Mouse (Mus musculus): ENCODE measurements around the gene Dis3l. TPM values are rescaled to one million over a fixed set of nuclear protein-coding genes. Genes with fewer than 3 reads are reported as not detected.
A peak's percentile ranks its signal among the peaks of the same experiment; 100 is the strongest.

Dis3l gene
- polyA plus RNA-seq, 1 experiment from 2014 or later: 6.9 TPM

GRCm38 (mm10) chr9:64281105-64281780 lies 59.8 kb downstream of the Dis3l start, which contains the start of gene Tipin:
Tipin (plus strand) TSS chr9:64281581.
- Histone ChIP-seq H3K9me3 (ENCODE audit: control insufficient read depth, low read length) (no peaks in the 10 kb centered on the region), H3K9ac (ENCODE audit: low read length) (peak within 1 kb of the TSS; percentile 82), H3K36me3 (ENCODE audit: control insufficient read depth, insufficient read depth, low read length) (no peaks in the 10 kb centered on the region), H3K4me1 (replicated peaks; ENCODE audit: control insufficient read depth, insufficient read depth) (no peaks in the 10 kb centered on the region), H3K27ac (replicated peaks) (peak within 1 kb of the TSS; percentile 81), H3K4me2 (replicated peaks; ENCODE audit: low read depth) (peak within 1 kb of the TSS; percentile 63), H3K27me3 (ENCODE audit: control insufficient read depth, insufficient read depth, low read length) (no peaks in the 10 kb centered on the region), H3K4me3 (ENCODE audit: low read depth, low read length) (peak within 1 kb of the TSS; percentile 71)
- peak; percentile 96 for ATAC-seq (ENCODE audit: low FRiP score, low TSS enrichment)
- WGBS: under 1% methylated on average over 46 of the region's 46 CpGs
- peak; percentile 96 for DNase-seq (ENCODE audit: low spot score)
- TF ChIP-seq EP300 (optimal IDR thresholded peaks at IDR 0.05) (peak; percentile 99), CTCF (IDR thresholded peaks at IDR 0.05; ENCODE audit: low read depth) (no peak)

DNA sequence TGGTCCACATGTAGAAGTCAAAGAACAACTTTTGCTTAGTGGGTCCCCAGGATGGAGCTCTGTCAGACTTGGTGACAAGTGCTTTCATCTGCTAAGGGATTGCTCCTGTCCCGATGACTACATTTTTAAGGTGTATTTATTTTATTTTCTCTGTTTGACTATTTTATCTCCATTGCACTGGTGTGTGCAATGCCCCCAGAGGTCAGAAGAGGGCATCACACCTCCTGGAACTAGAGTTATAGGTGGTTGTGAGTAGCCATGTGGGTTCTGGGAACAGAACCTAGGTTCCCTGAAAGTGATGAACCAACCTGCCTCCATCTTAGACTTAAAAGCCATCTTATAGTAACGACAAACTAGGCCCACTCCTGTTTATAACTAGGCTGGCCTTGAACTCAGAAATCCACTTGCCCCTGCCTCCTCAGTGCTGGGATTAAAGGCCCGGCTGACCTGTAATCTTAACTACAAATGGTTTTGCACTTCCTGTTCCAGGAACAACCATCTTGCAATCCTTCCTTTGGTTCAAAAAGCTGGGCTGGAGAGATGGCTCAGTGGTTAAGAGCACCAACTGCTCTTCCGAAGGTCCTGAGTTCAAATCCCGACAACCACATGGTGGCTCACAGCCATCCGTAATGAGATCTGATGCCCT lies 62.3 kb downstream of the Dis3l start:
- H3K36me3 ChIP-seq (ENCODE audit: control insufficient read depth, insufficient read depth, low read length): no peaks in the 10 kb centered on the region
- TF ChIP-seq EP300 (optimal IDR thresholded peaks at IDR 0.05) (no peak), CTCF (IDR thresholded peaks at IDR 0.05; ENCODE audit: low read depth) (peak; percentile 23)
- no peak overlapping the region for H3K9ac ChIP-seq (ENCODE audit: low read length)
- no peak overlapping the region for H3K4me3 ChIP-seq (ENCODE audit: low read depth, low read length)
- no peaks in the 10 kb centered on the region for H3K4me1 ChIP-seq (replicated peaks; ENCODE audit: control insufficient read depth, insufficient read depth)
- no peak overlapping the region for H3K27ac ChIP-seq (replicated peaks)
- no peak overlapping the region for H3K4me2 ChIP-seq (replicated peaks; ENCODE audit: low read depth)
- no peaks in the 10 kb centered on the region for H3K9me3 ChIP-seq (ENCODE audit: control insufficient read depth, low read length)
- ATAC-seq (ENCODE audit: low FRiP score, low TSS enrichment) (no peak), DNase-seq (ENCODE audit: low spot score) (no peak)
- WGBS: 91% methylated on average over 6 of the region's 6 CpGs
- no peaks in the 10 kb centered on the region for H3K27me3 ChIP-seq (ENCODE audit: control insufficient read depth, insufficient read depth, low read length)

DNA sequence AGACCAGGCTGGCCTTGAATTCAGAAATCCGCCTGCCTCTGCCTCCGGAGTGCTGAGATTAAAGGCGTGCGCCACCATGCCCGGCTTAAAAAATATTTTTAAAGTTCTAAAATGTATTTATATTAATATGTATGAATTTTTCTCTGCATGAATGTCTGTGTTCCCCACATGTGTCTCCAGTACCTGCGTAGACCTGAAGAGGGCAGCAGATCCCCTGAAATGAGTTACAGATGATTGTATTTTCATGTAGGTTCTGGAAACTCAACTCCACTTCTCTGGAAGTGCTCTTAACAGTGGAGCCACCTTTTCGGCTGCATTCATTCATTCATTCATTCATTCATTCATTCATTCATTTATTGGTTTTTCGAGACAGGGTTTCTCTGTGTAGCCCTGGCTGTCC lies 63.4 kb downstream of the Dis3l start:
- Histone ChIP-seq H3K9me3 (ENCODE audit: control insufficient read depth, low read length) (no peaks in the 10 kb centered on the region), H3K9ac (ENCODE audit: low read length) (no peak overlapping the region), H3K27ac (replicated peaks) (no peak overlapping the region), H3K4me3 (ENCODE audit: low read depth, low read length) (no peak overlapping the region), H3K36me3 (ENCODE audit: control insufficient read depth, insufficient read depth, low read length) (no peaks in the 10 kb centered on the region), H3K4me2 (replicated peaks; ENCODE audit: low read depth) (no peak overlapping the region), H3K27me3 (ENCODE audit: control insufficient read depth, insufficient read depth, low read length) (no peaks in the 10 kb centered on the region), H3K4me1 (replicated peaks; ENCODE audit: control insufficient read depth, insufficient read depth) (no peaks in the 10 kb centered on the region)
- DNase-seq (ENCODE audit: low spot score) (peak; percentile 78), ATAC-seq (ENCODE audit: low FRiP score, low TSS enrichment) (no peak)
- TF ChIP-seq EP300 (optimal IDR thresholded peaks at IDR 0.05): no peak
- peak; percentile 85 for TF ChIP-seq CTCF (IDR thresholded peaks at IDR 0.05; ENCODE audit: low read depth)
- 70% methylated on average over 8 of the region's 8 CpGs for WGBS

DNA sequence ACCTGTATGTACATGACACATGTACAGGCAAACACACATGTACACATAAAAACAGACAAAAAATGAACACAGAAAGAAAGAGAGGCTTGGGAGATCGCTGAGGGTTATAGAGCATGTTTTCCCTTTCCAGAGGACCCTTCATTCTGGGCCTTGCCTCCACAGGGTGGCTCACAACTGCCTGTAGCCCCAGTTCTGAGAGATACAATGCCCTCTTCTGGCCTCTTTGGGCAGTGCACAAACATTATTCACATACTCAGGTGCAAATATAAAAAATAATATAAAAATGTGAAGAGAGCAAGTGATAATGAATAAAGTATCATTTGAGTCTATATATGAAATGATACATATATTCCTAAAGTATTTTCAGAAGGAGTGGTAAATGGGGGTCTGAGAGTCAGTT lies 66.2 kb downstream of the Dis3l start:
- Histone ChIP-seq H3K4me1 (replicated peaks; ENCODE audit: control insufficient read depth, insufficient read depth) (no peaks in the 10 kb centered on the region), H3K27me3 (ENCODE audit: control insufficient read depth, insufficient read depth, low read length) (no peaks in the 10 kb centered on the region), H3K4me3 (ENCODE audit: low read depth, low read length) (no peak overlapping the region), H3K36me3 (ENCODE audit: control insufficient read depth, insufficient read depth, low read length) (no peaks in the 10 kb centered on the region), H3K4me2 (replicated peaks; ENCODE audit: low read depth) (no peak overlapping the region), H3K27ac (replicated peaks) (no peak overlapping the region), H3K9me3 (ENCODE audit: control insufficient read depth, low read length) (no peaks in the 10 kb centered on the region), H3K9ac (ENCODE audit: low read length) (no peak overlapping the region)
- no peak for ATAC-seq (ENCODE audit: low FRiP score, low TSS enrichment)
- WGBS: 68% methylated on average over 1 of the region's 1 CpGs
- no peak for DNase-seq (ENCODE audit: low spot score)
- TF ChIP-seq CTCF (IDR thresholded peaks at IDR 0.05; ENCODE audit: low read depth): peak; percentile 54
- no peak for TF ChIP-seq EP300 (optimal IDR thresholded peaks at IDR 0.05)

GRCm38 (mm10) chr9:64274291-64274690 lies 66.8 kb downstream of the Dis3l start:
- H3K9me3 ChIP-seq (ENCODE audit: control insufficient read depth, low read length): no peaks in the 10 kb centered on the region
- WGBS: 71% methylated on average over 4 of the region's 4 CpGs
- H3K4me2 ChIP-seq (replicated peaks; ENCODE audit: low read depth): no peak overlapping the region
- H3K27ac ChIP-seq (replicated peaks): no peak overlapping the region
- DNase-seq (ENCODE audit: low spot score): no peak
- H3K4me3 ChIP-seq (ENCODE audit: low read depth, low read length): no peak overlapping the region
- TF ChIP-seq CTCF (IDR thresholded peaks at IDR 0.05; ENCODE audit: low read depth) (no peak), EP300 (optimal IDR thresholded peaks at IDR 0.05) (no peak)
- no peak for ATAC-seq (ENCODE audit: low FRiP score, low TSS enrichment)
- H3K27me3 ChIP-seq (ENCODE audit: control insufficient read depth, insufficient read depth, low read length): no peaks in the 10 kb centered on the region
- no peaks in the 10 kb centered on the region for H3K36me3 ChIP-seq (ENCODE audit: control insufficient read depth, insufficient read depth, low read length)
- no peak overlapping the region for H3K9ac ChIP-seq (ENCODE audit: low read length)
- no peaks in the 10 kb centered on the region for H3K4me1 ChIP-seq (replicated peaks; ENCODE audit: control insufficient read depth, insufficient read depth)

DNA sequence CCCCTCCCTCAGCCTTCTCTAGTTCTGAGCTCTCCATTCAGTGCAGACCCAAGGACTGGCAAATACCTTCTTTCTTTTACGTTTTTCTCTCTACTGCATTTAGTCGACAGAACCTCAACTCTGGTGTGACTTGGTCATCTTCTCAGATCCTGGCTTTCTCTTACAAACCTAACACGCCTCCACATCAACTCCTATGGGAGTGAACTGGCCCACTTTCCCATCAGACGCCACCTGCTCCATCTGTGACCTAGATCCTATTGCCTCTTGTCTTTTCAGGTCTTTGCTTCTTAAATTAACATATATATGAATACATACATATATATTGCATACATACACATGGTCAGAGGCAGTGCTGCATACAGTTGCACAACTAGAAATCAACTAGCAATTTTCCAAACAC lies 67.3 kb downstream of the Dis3l start:
- Histone ChIP-seq H3K9ac (ENCODE audit: low read length) (no peak overlapping the region), H3K4me2 (replicated peaks; ENCODE audit: low read depth) (no peak overlapping the region), H3K27me3 (ENCODE audit: control insufficient read depth, insufficient read depth, low read length) (no peaks in the 10 kb centered on the region), H3K36me3 (ENCODE audit: control insufficient read depth, insufficient read depth, low read length) (no peaks in the 10 kb centered on the region), H3K27ac (replicated peaks) (no peak overlapping the region), H3K4me3 (ENCODE audit: low read depth, low read length) (no peak overlapping the region), H3K9me3 (ENCODE audit: control insufficient read depth, low read length) (no peaks in the 10 kb centered on the region), H3K4me1 (replicated peaks; ENCODE audit: control insufficient read depth, insufficient read depth) (no peaks in the 10 kb centered on the region)
- TF ChIP-seq CTCF (IDR thresholded peaks at IDR 0.05; ENCODE audit: low read depth): no peak
- no peak for TF ChIP-seq EP300 (optimal IDR thresholded peaks at IDR 0.05)
- 78% methylated on average over 4 of the region's 4 CpGs for WGBS
- no peak for DNase-seq (ENCODE audit: low spot score)
- ATAC-seq (ENCODE audit: low FRiP score, low TSS enrichment): no peak
